Mouse (Mus musculus): ENCODE results near the gene Hdac8. TPM values are rescaled to one million over a fixed set of nuclear protein-coding genes. Genes with fewer than 3 reads are reported as not detected.

Gene Hdac8
- polyA plus RNA-seq, 2 experiments from 2014 or later, result 8.6 to 20.1 TPM

GRCm38 (mm10) chrX:102339396-102340155 lies 165.6 kb downstream of the Hdac8 start:
- ATAC-seq, result no peak

- ATAC-seq, result no peak
Measured at GRCm38 (mm10) chrX:102319696-102320095, 185.5 kb downstream of the Hdac8 start.

- ATAC-seq, result no peak
Measured at GRCm38 (mm10) chrX:102319252-102319651, 185.9 kb downstream of the Hdac8 start.

GRCm38 (mm10) chrX:102318782-102319181 lies 186.4 kb downstream of the Hdac8 start:
- ATAC-seq, result no peak

- no peak for ATAC-seq
Measured at GRCm38 (mm10) chrX:102311119-102311518, 194.0 kb downstream of the Hdac8 start.

- no peak for ATAC-seq
Measured at GRCm38 (mm10) chrX:102307511-102307910, 197.6 kb downstream of the Hdac8 start.

GRCm38 (mm10) chrX:102305806-102306205 lies 199.4 kb downstream of the Hdac8 start:
- no peak for ATAC-seq

GRCm38 (mm10) chrX:102304914-102305313 lies 200.2 kb downstream of the Hdac8 start:
- no peak for ATAC-seq

- ATAC-seq, result no peak
Measured at GRCm38 (mm10) chrX:102302476-102302875, 202.7 kb downstream of the Hdac8 start.

GRCm38 (mm10) chrX:102284889-102285288 lies 220.3 kb downstream of the Hdac8 start:
- ATAC-seq, result no peak

- no peak for ATAC-seq
Measured at GRCm38 (mm10) chrX:102262620-102263345, 242.4 kb downstream of the Hdac8 start.

GRCm38 (mm10) chrX:102259772-102260171 lies 245.4 kb downstream of the Hdac8 start:
- ATAC-seq, result no peak

GRCm38 (mm10) chrX:102253892-102254291 lies 251.3 kb downstream of the Hdac8 start:
- ATAC-seq, result no peak

GRCm38 (mm10) chrX:102251937-102252860 lies 253.0 kb downstream of the Hdac8 start, which contains the start of gene Cited1:
TSS of gene Cited1 (minus strand) at chrX:102252181.
- ATAC-seq, result peak; percentile 45

GRCm38 (mm10) chrX:102251221-102251936 lies 253.8 kb downstream of the Hdac8 start:
- ATAC-seq, result no peak

- ATAC-seq, result no peak
Measured at GRCm38 (mm10) chrX:102250891-102251170, 254.3 kb downstream of the Hdac8 start.

- no peak for ATAC-seq
Measured at GRCm38 (mm10) chrX:102250150-102250890, 254.8 kb downstream of the Hdac8 start.

GRCm38 (mm10) chrX:102244334-102244733 lies 260.8 kb downstream of the Hdac8 start:
- no peak for ATAC-seq
